Mouse (Mus musculus): Measurements from ENCODE around the gene Tnfrsf21. TPM values are rescaled to one million over a fixed set of nuclear protein-coding genes. Genes with fewer than 3 reads are reported as not detected.

Gene Tnfrsf21
- polyA plus RNA-seq, 1 experiment from 2014 or later: 26.0 TPM

DNA sequence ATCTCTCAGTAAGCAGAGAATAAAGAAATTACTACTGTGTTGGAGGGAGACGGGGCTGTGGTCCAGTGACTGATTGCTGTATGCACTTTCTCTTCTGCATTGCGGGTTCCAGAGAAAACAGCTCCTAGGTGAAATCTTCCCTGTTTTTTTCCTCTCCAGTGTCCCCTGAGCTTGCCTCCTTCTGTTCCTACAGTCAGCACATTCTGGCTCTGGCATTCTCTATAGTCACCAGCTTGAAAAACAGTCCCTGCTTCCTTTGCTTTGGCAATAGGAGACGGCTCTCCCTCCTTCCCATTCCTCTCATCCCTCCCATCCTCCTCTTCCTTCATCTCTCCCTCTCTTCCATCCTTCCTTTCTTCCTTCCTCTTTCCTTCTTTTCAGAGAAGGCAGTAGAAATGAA is 13.9 kb downstream of the Tnfrsf21 start:
- no peak for DNase-seq (ENCODE audit: low spot score)

DNA sequence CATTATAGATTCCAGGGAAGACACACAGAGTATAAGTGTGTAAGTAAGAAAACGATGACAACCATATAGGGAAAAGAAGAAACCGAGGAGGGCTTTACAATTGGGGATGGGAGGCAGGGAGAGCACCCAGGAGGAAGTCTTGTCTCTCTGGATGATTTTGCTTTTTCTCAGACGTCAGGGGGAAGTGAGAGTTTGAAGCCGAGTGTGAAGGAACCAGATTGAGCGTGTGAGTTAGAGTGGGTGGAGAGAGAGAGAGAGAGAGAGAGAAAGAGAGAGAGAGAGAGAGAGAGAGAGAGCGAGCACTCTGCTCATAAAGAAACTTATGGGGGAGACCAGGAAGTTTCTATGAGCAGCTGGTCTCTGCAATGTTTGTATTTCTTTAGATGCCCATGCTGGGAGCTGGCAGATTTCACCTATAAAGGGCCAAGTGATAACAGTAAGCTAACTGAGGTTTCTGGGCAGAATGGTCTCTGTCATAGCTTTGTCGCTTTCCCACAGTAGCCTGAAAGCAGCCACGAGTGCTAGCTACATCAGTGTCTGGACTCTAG is 16.2 kb downstream of the Tnfrsf21 start:
- Histone ChIP-seq H3K4me2 (ENCODE audit: low read depth, low read length) (no peak overlapping the region), H3K27ac (replicated peaks; ENCODE audit: low read depth, low read length) (no peak overlapping the region), H3K36me3 (ENCODE audit: control insufficient read depth, insufficient read depth, low read length) (peaks cover under 1% of the 10 kb centered on the region), H3K4me1 (ENCODE audit: control insufficient read depth, insufficient read depth, low read length) (no peaks in the 10 kb centered on the region), H3K4me3 (ENCODE audit: low read depth, low read length) (no peak overlapping the region), H3K9me3 (ENCODE audit: control insufficient read depth, low read length) (no peaks in the 10 kb centered on the region), H3K27me3 (replicated peaks; ENCODE audit: control insufficient read depth, insufficient read depth, low read length) (no peaks in the 10 kb centered on the region), H3K9ac (ENCODE audit: low read depth, low read length) (no peak overlapping the region)
- ATAC-seq (ENCODE audit: low read depth) (no peak), DNase-seq (ENCODE audit: low spot score) (no peak)
- 85% methylated on average over 8 of the region's 8 CpGs for WGBS

More for the DNA sequence above, 13.9 kb downstream of the Tnfrsf21 start:
- Histone ChIP-seq H3K9ac (ENCODE audit: low read depth, low read length) (no peak overlapping the region), H3K27me3 (replicated peaks; ENCODE audit: control insufficient read depth, insufficient read depth, low read length) (no peaks in the 10 kb centered on the region), H3K4me1 (ENCODE audit: control insufficient read depth, insufficient read depth, low read length) (no peaks in the 10 kb centered on the region), H3K9me3 (ENCODE audit: control insufficient read depth, low read length) (no peaks in the 10 kb centered on the region), H3K36me3 (ENCODE audit: control insufficient read depth, insufficient read depth, low read length) (no peaks in the 10 kb centered on the region), H3K4me2 (ENCODE audit: low read depth, low read length) (no peak overlapping the region), H3K4me3 (ENCODE audit: low read depth, low read length) (no peak overlapping the region), H3K27ac (replicated peaks; ENCODE audit: low read depth, low read length) (no peak overlapping the region)
- no peak for ATAC-seq (ENCODE audit: low read depth)
- 83% methylated on average over 3 of the region's 3 CpGs for WGBS

DNA sequence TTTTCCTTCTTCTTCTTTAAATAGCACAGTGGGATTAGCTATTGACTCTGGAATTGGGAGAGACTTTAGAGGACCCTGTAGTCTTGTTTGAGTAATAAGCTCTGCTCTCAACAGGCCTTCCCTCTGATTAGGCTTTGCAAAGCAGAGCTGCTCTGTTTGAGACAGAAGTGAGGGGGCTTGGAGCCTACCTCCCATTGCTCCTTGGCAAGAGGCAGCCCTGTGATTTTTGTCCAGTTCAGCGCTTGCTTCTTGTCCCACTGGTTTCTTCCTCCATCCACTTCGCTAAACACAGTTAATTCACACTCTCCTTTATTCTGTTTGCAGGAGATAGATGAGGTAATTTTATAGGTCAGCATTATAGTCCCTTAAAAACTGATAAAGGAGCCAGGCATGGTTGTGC is 19.0 kb downstream of the Tnfrsf21 start:
- Histone ChIP-seq H3K9ac (ENCODE audit: low read depth, low read length) (no peak overlapping the region), H3K4me3 (ENCODE audit: low read depth, low read length) (no peak overlapping the region), H3K27me3 (replicated peaks; ENCODE audit: control insufficient read depth, insufficient read depth, low read length) (no peaks in the 10 kb centered on the region), H3K4me1 (ENCODE audit: control insufficient read depth, insufficient read depth, low read length) (no peaks in the 10 kb centered on the region), H3K9me3 (ENCODE audit: control insufficient read depth, low read length) (no peaks in the 10 kb centered on the region), H3K27ac (replicated peaks; ENCODE audit: low read depth, low read length) (no peak overlapping the region), H3K4me2 (ENCODE audit: low read depth, low read length) (no peak overlapping the region), H3K36me3 (ENCODE audit: control insufficient read depth, insufficient read depth, low read length) (peaks cover 28% of the 10 kb centered on the region)
- 93% methylated on average over 2 of the region's 2 CpGs for WGBS
- DNase-seq (ENCODE audit: low spot score) (no peak), ATAC-seq (ENCODE audit: low read depth) (no peak)

DNA sequence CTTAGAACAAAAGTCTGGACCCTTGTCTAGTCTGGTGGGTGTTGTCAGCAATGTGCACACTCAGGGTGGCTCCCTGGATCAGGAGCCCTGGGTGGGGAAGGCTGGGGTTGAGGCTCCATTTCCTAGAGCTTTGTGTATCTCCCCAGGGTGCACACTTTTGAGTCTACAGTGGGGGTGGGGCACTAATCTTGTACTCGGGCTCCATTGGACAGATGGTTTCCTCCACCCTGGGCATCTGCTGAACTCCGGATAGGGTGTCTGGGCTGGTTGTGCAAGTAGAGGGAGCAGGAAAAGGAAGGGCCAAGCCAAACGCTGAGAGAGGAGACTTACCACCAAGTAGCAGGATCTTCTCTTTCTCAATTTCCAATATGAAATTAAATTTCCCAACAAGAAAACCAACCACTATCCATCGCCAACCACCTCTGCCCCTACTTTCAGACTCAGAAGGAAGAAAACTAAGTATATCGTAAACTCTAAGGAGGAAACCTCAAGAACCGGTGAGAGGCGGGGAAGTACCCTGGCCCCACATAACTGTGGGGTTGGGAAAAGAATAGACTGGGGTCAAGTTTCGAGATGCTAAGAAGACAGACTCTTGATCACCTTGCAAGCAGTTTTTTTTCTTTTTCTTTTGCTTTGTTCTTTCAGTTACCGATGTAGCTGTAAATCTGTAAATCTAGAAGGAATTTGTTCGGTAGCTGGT is 19.9 kb downstream of the Tnfrsf21 start:
- no peak overlapping the region for H3K27ac ChIP-seq (replicated peaks; ENCODE audit: low read depth, low read length)
- H3K4me1 ChIP-seq (ENCODE audit: control insufficient read depth, insufficient read depth, low read length): no peaks in the 10 kb centered on the region
- 85% methylated on average over 10 of the region's 10 CpGs for whole genome bisulfite sequencing
- no peaks in the 10 kb centered on the region for H3K9me3 ChIP-seq (ENCODE audit: control insufficient read depth, low read length)
- peaks cover 29% of the 10 kb centered on the region for H3K36me3 ChIP-seq (ENCODE audit: control insufficient read depth, insufficient read depth, low read length)
- H3K27me3 ChIP-seq (replicated peaks; ENCODE audit: control insufficient read depth, insufficient read depth, low read length): no peaks in the 10 kb centered on the region
- H3K9ac ChIP-seq (ENCODE audit: low read depth, low read length): no peak overlapping the region
- peak; percentile 85 for ATAC-seq (ENCODE audit: low read depth)
- no peak overlapping the region for H3K4me2 ChIP-seq (ENCODE audit: low read depth, low read length)
- H3K4me3 ChIP-seq (ENCODE audit: low read depth, low read length): no peak overlapping the region
- DNase-seq (ENCODE audit: low spot score): peak; percentile 57

DNA sequence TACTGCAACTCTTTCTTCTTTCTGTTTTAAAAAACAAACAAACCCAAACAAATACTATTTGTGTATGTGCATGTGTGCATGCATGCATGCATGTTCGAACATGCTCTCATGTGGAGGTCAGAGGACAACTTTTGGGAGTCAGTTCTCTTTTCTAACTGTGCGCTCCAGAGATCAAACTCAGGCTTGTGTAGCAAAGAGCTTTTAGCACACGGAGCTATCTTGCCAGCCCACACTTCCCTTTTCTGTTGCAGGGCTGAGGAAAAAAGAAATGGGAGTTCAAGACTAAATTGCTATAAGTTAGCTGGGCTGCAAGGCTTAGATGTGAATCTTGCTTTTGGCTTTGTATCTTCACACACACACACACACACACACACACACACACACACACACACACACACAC is 24.2 kb downstream of the Tnfrsf21 start:
- H3K27me3 ChIP-seq (replicated peaks; ENCODE audit: control insufficient read depth, insufficient read depth, low read length): no peaks in the 10 kb centered on the region
- no peaks in the 10 kb centered on the region for H3K9me3 ChIP-seq (ENCODE audit: control insufficient read depth, low read length)
- H3K27ac ChIP-seq (replicated peaks; ENCODE audit: low read depth, low read length): no peak overlapping the region
- no peak overlapping the region for H3K9ac ChIP-seq (ENCODE audit: low read depth, low read length)
- DNase-seq (ENCODE audit: low spot score) (no peak), ATAC-seq (ENCODE audit: low read depth) (no peak)
- no peak overlapping the region for H3K4me3 ChIP-seq (ENCODE audit: low read depth, low read length)
- peaks cover 37% of the 10 kb centered on the region for H3K36me3 ChIP-seq (ENCODE audit: control insufficient read depth, insufficient read depth, low read length)
- 82% methylated on average over 3 of the region's 3 CpGs for WGBS
- H3K4me1 ChIP-seq (ENCODE audit: control insufficient read depth, insufficient read depth, low read length): no peaks in the 10 kb centered on the region
- H3K4me2 ChIP-seq (ENCODE audit: low read depth, low read length): no peak overlapping the region

DNA sequence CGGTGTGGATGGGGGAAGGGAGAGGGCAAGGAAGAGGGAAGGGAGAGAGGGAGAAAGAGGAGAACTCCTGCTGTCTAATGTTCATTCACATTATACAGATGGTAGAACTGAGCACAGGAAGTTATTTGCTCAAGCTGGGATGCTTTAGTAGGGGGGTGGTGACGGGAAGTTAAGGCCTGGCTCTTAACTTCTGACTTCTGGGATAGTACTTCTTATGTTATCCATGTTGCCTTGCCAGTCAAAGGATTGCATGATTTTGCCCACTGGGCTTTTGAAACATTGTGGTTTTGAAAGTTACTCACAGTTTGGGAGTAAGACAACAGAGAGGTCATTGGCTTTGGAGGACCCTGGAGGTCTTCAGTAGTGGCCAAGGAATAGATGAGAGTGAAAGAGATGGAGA is 34.3 kb downstream of the Tnfrsf21 start:
- ATAC-seq (ENCODE audit: low read depth): no peak

DNA sequence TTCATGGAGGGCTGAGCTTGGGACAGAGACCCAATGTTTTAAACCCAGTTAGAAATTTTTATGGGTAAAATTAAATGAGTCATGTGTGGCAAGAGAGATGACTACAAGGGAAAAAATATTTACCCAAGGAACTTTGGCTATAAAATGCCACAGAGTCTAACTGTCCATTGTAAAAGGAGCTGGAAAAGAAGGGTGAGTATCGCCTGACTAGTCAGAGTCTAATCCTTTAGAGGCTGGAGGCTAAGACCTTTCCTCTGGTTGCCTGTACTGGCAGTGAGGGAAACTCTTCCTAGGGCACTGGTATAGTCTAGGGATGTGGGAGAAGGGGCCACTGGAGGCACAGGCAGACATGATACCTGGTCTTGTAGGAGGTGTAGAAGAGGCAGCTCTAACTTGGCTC is 36.4 kb downstream of the Tnfrsf21 start:
- DNase-seq (ENCODE audit: low spot score) (no peak), ATAC-seq (ENCODE audit: low read depth) (no peak)
- no peaks in the 10 kb centered on the region for H3K9me3 ChIP-seq (ENCODE audit: control insufficient read depth, low read length)
- H3K4me3 ChIP-seq (ENCODE audit: low read depth, low read length): no peak overlapping the region
- H3K9ac ChIP-seq (ENCODE audit: low read depth, low read length): no peak overlapping the region
- no peak overlapping the region for H3K27ac ChIP-seq (replicated peaks; ENCODE audit: low read depth, low read length)
- no peaks in the 10 kb centered on the region for H3K27me3 ChIP-seq (replicated peaks; ENCODE audit: control insufficient read depth, insufficient read depth, low read length)
- H3K4me1 ChIP-seq (ENCODE audit: control insufficient read depth, insufficient read depth, low read length): no peaks in the 10 kb centered on the region
- no peaks in the 10 kb centered on the region for H3K36me3 ChIP-seq (ENCODE audit: control insufficient read depth, insufficient read depth, low read length)
- H3K4me2 ChIP-seq (ENCODE audit: low read depth, low read length): no peak overlapping the region
- WGBS: 88% methylated on average over 1 of the region's 1 CpGs

More for the DNA sequence above, 34.3 kb downstream of the Tnfrsf21 start:
- Histone ChIP-seq H3K27ac (replicated peaks; ENCODE audit: low read depth, low read length) (no peak overlapping the region), H3K4me3 (ENCODE audit: low read depth, low read length) (no peak overlapping the region), H3K36me3 (ENCODE audit: control insufficient read depth, insufficient read depth, low read length) (no peaks in the 10 kb centered on the region), H3K9ac (ENCODE audit: low read depth, low read length) (no peak overlapping the region), H3K9me3 (ENCODE audit: control insufficient read depth, low read length) (no peaks in the 10 kb centered on the region), H3K4me1 (ENCODE audit: control insufficient read depth, insufficient read depth, low read length) (no peaks in the 10 kb centered on the region), H3K27me3 (replicated peaks; ENCODE audit: control insufficient read depth, insufficient read depth, low read length) (no peaks in the 10 kb centered on the region), H3K4me2 (ENCODE audit: low read depth, low read length) (no peak overlapping the region)
- no peak for DNase-seq (ENCODE audit: low spot score)
- WGBS: 87% methylated on average over 2 of the region's 2 CpGs

DNA sequence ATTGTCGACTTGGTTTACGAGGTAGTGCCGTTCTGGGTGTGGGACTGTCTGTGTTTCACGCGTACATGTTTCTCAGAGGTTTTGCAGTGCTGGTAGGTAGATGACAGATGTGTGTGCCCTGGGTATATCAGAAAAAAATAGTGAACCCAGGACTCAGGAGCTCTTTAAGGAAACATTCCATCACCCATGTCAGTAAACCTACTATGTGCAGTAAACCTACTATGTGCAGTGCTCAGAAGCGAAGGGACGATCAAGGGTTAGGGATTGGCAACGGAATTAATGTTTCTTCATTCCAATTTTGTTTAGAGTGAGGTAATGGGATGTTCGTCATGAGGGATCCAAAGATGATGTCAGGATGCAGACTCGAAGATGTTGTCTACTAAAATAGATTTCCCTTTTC is 37.6 kb downstream of the Tnfrsf21 start:
- Histone ChIP-seq H3K27me3 (replicated peaks; ENCODE audit: control insufficient read depth, insufficient read depth, low read length) (no peaks in the 10 kb centered on the region), H3K4me2 (ENCODE audit: low read depth, low read length) (no peak overlapping the region), H3K9ac (ENCODE audit: low read depth, low read length) (no peak overlapping the region), H3K27ac (replicated peaks; ENCODE audit: low read depth, low read length) (no peak overlapping the region), H3K9me3 (ENCODE audit: control insufficient read depth, low read length) (no peaks in the 10 kb centered on the region), H3K4me3 (ENCODE audit: low read depth, low read length) (no peak overlapping the region), H3K36me3 (ENCODE audit: control insufficient read depth, insufficient read depth, low read length) (no peaks in the 10 kb centered on the region), H3K4me1 (ENCODE audit: control insufficient read depth, insufficient read depth, low read length) (no peaks in the 10 kb centered on the region)
- no peak for DNase-seq (ENCODE audit: low spot score)
- ATAC-seq (ENCODE audit: low read depth): no peak
- WGBS: 95% methylated on average over 10 of the region's 10 CpGs

Data from embryonic facial prominence, embryonic 14.5 days (tissue).